Mouse (Mus musculus): ENCODE data around the gene Btnl4. TPM values are rescaled to one million over a fixed set of nuclear protein-coding genes. Genes with fewer than 3 reads are reported as not detected.
"Not testable (repeated sequence)": the region's sequence is repeated elsewhere in the genome, so short reads cannot be mapped to it uniquely, and the experiment has no call there.

The Btnl4 gene
- polyA plus RNA-seq, 1 experiment from 2014 or later = not detected

GRCm38 (mm10) chr17:34492796-34493195 lies 15.7 kb upstream of the Btnl4 start:
- Histone ChIP-seq H3K9ac (no peak overlapping the region), H3K27ac (replicated peaks) (no peak overlapping the region), H3K4me3 (no peak overlapping the region), H3K9me3 (no peaks in the 10 kb centered on the region), H3K27me3 (replicated peaks) (no peaks in the 10 kb centered on the region), H3K4me1 (no peaks in the 10 kb centered on the region), H3K4me2 (no peak overlapping the region), H3K36me3 (no peaks in the 10 kb centered on the region)
- no peak for ATAC-seq (ENCODE audit: extremely low read depth, insufficient number of reproducible peaks, low FRiP score, low TSS enrichment)

GRCm38 (mm10) chr17:34476427-34476826 lies 691 bp downstream of the Btnl4 start:
- H3K36me3 ChIP-seq = no peaks in the 10 kb centered on the region
- H3K27ac ChIP-seq (replicated peaks) = no peak overlapping the region
- H3K4me3 ChIP-seq = no peak overlapping the region
- no peak for ATAC-seq (ENCODE audit: extremely low read depth, insufficient number of reproducible peaks, low FRiP score, low TSS enrichment)
- 73% methylated on average over 1 of the region's 2 CpGs for WGBS
- H3K4me1 ChIP-seq = no peaks in the 10 kb centered on the region
- no peak overlapping the region for H3K9ac ChIP-seq
- H3K9me3 ChIP-seq = no peaks in the 10 kb centered on the region
- H3K4me2 ChIP-seq = no peak overlapping the region
- H3K27me3 ChIP-seq (replicated peaks) = peaks cover 16% of the 10 kb centered on the region; the same call in 1 of the 2 replicates

- no peaks in the 10 kb centered on the region for H3K4me1 ChIP-seq
- H3K4me3 ChIP-seq = no peak overlapping the region
- H3K9me3 ChIP-seq = no peaks in the 10 kb centered on the region
- no peaks in the 10 kb centered on the region for H3K36me3 ChIP-seq
- no peak overlapping the region for H3K4me2 ChIP-seq
- no peak overlapping the region for H3K27ac ChIP-seq (replicated peaks)
- WGBS = 65% methylated on average over 3 of the region's 3 CpGs
- no peak for ATAC-seq (ENCODE audit: extremely low read depth, insufficient number of reproducible peaks, low FRiP score, low TSS enrichment)
- H3K9ac ChIP-seq = no peak overlapping the region
- peaks cover 16% of the 10 kb centered on the region; the same call in 1 of the 2 replicates for H3K27me3 ChIP-seq (replicated peaks)
Observed at GRCm38 (mm10) chr17:34475060-34475459, 2.1 kb downstream of the Btnl4 start.

- 59% methylated on average over 2 of the region's 2 CpGs for WGBS
- ATAC-seq (ENCODE audit: extremely low read depth, insufficient number of reproducible peaks, low FRiP score, low TSS enrichment) = no peak
- H3K9ac ChIP-seq = no peak overlapping the region
- H3K36me3 ChIP-seq = no peaks in the 10 kb centered on the region
- no peak overlapping the region for H3K27ac ChIP-seq (replicated peaks)
- H3K4me1 ChIP-seq = no peaks in the 10 kb centered on the region
- no peak overlapping the region for H3K4me3 ChIP-seq
- H3K9me3 ChIP-seq = no peaks in the 10 kb centered on the region
- H3K4me2 ChIP-seq = no peak overlapping the region
- peaks cover 16% of the 10 kb centered on the region; the same call in 1 of the 2 replicates for H3K27me3 ChIP-seq (replicated peaks)
Observed at GRCm38 (mm10) chr17:34470491-34470890, 6.6 kb downstream of the Btnl4 start.

GRCm38 (mm10) chr17:34465906-34466305 lies 11.2 kb downstream of the Btnl4 start:
- H3K9ac ChIP-seq; H3K27ac ChIP-seq (replicated peaks); H3K36me3 ChIP-seq; H3K4me3 ChIP-seq; H3K4me2 ChIP-seq; H3K4me1 ChIP-seq; H3K9me3 ChIP-seq; ATAC-seq (ENCODE audit: extremely low read depth, insufficient number of reproducible peaks, low FRiP score, low TSS enrichment); H3K27me3 ChIP-seq (replicated peaks): not testable (repeated sequence)

- no peak for ATAC-seq (ENCODE audit: extremely low read depth, insufficient number of reproducible peaks, low FRiP score, low TSS enrichment)
- 70% methylated on average over 3 of the region's 3 CpGs for WGBS
- Histone ChIP-seq H3K4me3 (no peak overlapping the region), H3K27me3 (replicated peaks) (peaks cover 5% of the 10 kb centered on the region; the same call in 1 of the 2 replicates), H3K9ac (no peak overlapping the region), H3K4me2 (no peak overlapping the region), H3K27ac (replicated peaks) (no peak overlapping the region), H3K36me3 (no peaks in the 10 kb centered on the region), H3K9me3 (no peaks in the 10 kb centered on the region), H3K4me1 (no peaks in the 10 kb centered on the region)
Observed at GRCm38 (mm10) chr17:34459255-34459654, 17.9 kb downstream of the Btnl4 start.

- Histone ChIP-seq H3K27ac (replicated peaks) (no peak overlapping the region), H3K9ac (no peak overlapping the region), H3K4me1 (no peaks in the 10 kb centered on the region), H3K27me3 (replicated peaks) (peaks cover 11% of the 10 kb centered on the region; the same call in 1 of the 2 replicates), H3K4me2 (no peak overlapping the region), H3K9me3 (no peaks in the 10 kb centered on the region), H3K36me3 (no peaks in the 10 kb centered on the region), H3K4me3 (no peak overlapping the region)
- no peak for ATAC-seq (ENCODE audit: extremely low read depth, insufficient number of reproducible peaks, low FRiP score, low TSS enrichment)
- WGBS = 66% methylated on average over 4 of the region's 4 CpGs
Observed at GRCm38 (mm10) chr17:34457668-34458067, 19.4 kb downstream of the Btnl4 start.

GRCm38 (mm10) chr17:34448473-34449041 lies 28.6 kb downstream of the Btnl4 start:
- Histone ChIP-seq H3K27me3 (replicated peaks) (0 out of 2 replicates have a peak, but pooled peaks cover 3% of the 10 kb centered on the region), H3K36me3 (no peaks in the 10 kb centered on the region), H3K4me2 (no peak overlapping the region), H3K4me1 (no peaks in the 10 kb centered on the region), H3K4me3 (no peak overlapping the region), H3K27ac (replicated peaks) (no peak overlapping the region), H3K9ac (no peak overlapping the region), H3K9me3 (no peaks in the 10 kb centered on the region)
- WGBS = 30% methylated on average over 6 of the region's 6 CpGs
- ATAC-seq (ENCODE audit: extremely low read depth, insufficient number of reproducible peaks, low FRiP score, low TSS enrichment) = no peak

GRCm38 (mm10) chr17:34441990-34442389 lies 35.1 kb downstream of the Btnl4 start:
- Histone ChIP-seq H3K36me3 (no peaks in the 10 kb centered on the region), H3K27me3 (replicated peaks) (no peaks in the 10 kb centered on the region; the same call in 1 of the 2 replicates), H3K4me3 (no peak overlapping the region), H3K9me3 (no peaks in the 10 kb centered on the region), H3K9ac (no peak overlapping the region), H3K4me1 (no peaks in the 10 kb centered on the region), H3K4me2 (no peak overlapping the region), H3K27ac (replicated peaks) (no peak overlapping the region)
- 84% methylated on average over 7 of the region's 7 CpGs for WGBS
- ATAC-seq (ENCODE audit: extremely low read depth, insufficient number of reproducible peaks, low FRiP score, low TSS enrichment) = no peak

- no peak overlapping the region for H3K4me3 ChIP-seq
- no peaks in the 10 kb centered on the region; the same call in 1 of the 2 replicates for H3K27me3 ChIP-seq (replicated peaks)
- WGBS = 39% methylated on average over 3 of the region's 3 CpGs
- peaks cover 7% of the 10 kb centered on the region; the same call in 1 of the 2 replicates for H3K9me3 ChIP-seq
- H3K4me1 ChIP-seq = no peaks in the 10 kb centered on the region
- no peak overlapping the region for H3K27ac ChIP-seq (replicated peaks)
- no peak for ATAC-seq (ENCODE audit: extremely low read depth, insufficient number of reproducible peaks, low FRiP score, low TSS enrichment)
- H3K4me2 ChIP-seq = no peak overlapping the region
- no peaks in the 10 kb centered on the region for H3K36me3 ChIP-seq
- no peak overlapping the region for H3K9ac ChIP-seq
Observed at GRCm38 (mm10) chr17:34439795-34440194, 37.3 kb downstream of the Btnl4 start.

- ATAC-seq (ENCODE audit: extremely low read depth, insufficient number of reproducible peaks, low FRiP score, low TSS enrichment) = no peak
- H3K36me3 ChIP-seq = no peaks in the 10 kb centered on the region
- 19% methylated on average over 1 of the region's 1 CpGs for WGBS
Observed at GRCm38 (mm10) chr17:34438588-34438987, 38.5 kb downstream of the Btnl4 start.

GRCm38 (mm10) chr17:34437606-34438005 lies 39.5 kb downstream of the Btnl4 start:
- WGBS = 49% methylated on average over 7 of the region's 7 CpGs
- Histone ChIP-seq H3K4me3 (no peak overlapping the region), H3K4me1 (no peaks in the 10 kb centered on the region), H3K27me3 (replicated peaks) (no peaks in the 10 kb centered on the region; the same call in 1 of the 2 replicates), H3K4me2 (no peak overlapping the region), H3K9me3 (peaks cover 7% of the 10 kb centered on the region; the same call in 1 of the 2 replicates), H3K27ac (replicated peaks) (no peak overlapping the region), H3K9ac (no peak overlapping the region), H3K36me3 (no peaks in the 10 kb centered on the region)
- ATAC-seq (ENCODE audit: extremely low read depth, insufficient number of reproducible peaks, low FRiP score, low TSS enrichment) = no peak

More at GRCm38 (mm10) chr17:34438588-34438987, 38.5 kb downstream of the Btnl4 start:
- Histone ChIP-seq H3K4me1 (no peaks in the 10 kb centered on the region), H3K9me3 (peaks cover 7% of the 10 kb centered on the region; the same call in 1 of the 2 replicates), H3K4me2 (no peak overlapping the region), H3K4me3 (no peak overlapping the region), H3K27me3 (replicated peaks) (no peaks in the 10 kb centered on the region; the same call in 1 of the 2 replicates), H3K9ac (no peak overlapping the region), H3K27ac (replicated peaks) (no peak overlapping the region)

All from heart, embryonic 13.5 days (tissue).